Mouse (Mus musculus) urinary bladder, postnatal 4 days (tissue): ENCODE results near the gene Olfr1254.

ENCODE experiments used
- DNase-seq, 2 experiments: peaks; one replicate each; pipeline ENCODE4 v3.0.0; 2021 to 2022; ENCODE audit warnings: low spot score in 2 of 2

The Olfr1254 gene

DNA sequence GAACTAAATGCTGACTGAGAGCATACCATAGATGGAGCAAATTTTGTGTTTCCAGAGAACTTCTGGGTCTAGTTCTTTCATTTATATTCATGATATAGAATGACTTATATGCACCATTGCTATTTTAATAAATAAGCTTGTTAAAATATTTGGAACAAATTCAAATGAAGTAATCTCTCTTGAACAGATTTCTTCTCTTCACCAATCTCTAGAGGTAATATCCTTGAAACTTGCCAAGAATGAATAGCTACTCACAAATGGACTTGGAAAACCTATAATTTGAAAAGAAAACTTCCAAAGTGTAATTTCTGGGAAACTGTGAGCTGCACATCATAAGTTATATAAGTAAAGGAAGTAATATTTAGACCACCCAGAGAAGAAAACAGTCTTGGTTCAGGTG lies at the start of gene Olfr1254:
Olfr1254 (minus strand) TSS at position 101 of the 400 bp plus-strand sequence.
- no peak for DNase-seq

- DNase-seq: no peak
These were observed 48.0 kb upstream of the Olfr1254 start, which contains the start of gene Olfr1256 for GRCm38 (mm10) chr2:89841455-89841854. Gene Olfr1256, minus strand, starts transcription at chr2:89841555.

GRCm38 (mm10) chr2:89820216-89820615 lies 26.8 kb upstream of the Olfr1254 start:
- no peak for DNase-seq

DNA sequence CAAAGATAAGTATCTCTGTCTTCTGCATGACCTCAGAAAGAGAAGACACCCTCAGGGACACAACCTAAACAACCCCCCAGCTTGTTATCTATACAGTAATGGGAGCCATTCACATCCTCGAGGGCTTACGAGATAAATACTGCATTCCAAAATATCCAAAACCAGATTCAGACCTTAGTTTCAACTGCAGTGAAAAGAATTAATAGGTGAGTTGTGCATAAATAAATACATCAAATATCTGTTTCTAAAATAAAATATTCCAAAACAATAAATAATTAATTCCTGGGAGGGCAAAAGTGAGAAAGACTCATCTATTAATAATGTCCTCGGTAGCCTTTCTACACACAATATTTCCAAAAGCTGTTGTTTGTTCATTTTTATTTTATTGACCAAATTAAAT lies 18.3 kb upstream of the Olfr1254 start, which contains the start of gene Olfr1255:
Olfr1255 (plus strand) TSS at position 301 of the 400 bp plus-strand sequence.
- no peak for DNase-seq

DNA sequence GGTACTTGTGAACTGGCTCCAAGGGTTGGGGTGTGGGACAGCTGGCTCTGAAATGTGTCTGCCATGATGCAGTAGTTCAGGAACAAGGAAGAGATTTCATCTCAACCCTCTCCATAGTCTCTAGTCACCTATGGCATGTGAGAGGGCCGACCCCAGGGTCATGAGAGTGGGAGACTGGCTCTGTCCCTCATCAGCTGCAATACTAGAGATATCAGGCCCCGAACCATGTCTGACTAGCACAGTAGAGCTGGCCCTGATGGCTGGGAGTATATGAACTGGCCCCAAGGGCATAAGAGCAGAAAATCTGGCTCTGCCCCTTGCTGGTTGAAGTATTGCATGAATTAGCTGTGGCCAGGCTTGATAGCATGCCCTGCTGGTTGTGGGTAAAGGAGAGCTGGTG lies 17.3 kb upstream of the Olfr1254 start:
- no peak for DNase-seq

GRCm38 (mm10) chr2:89799583-89799982 lies 6.2 kb upstream of the Olfr1254 start:
- no peak for DNase-seq

GRCm38 (mm10) chr2:89756990-89757389 lies 36.4 kb downstream of the Olfr1254 start, which contains the start of gene Olfr1253:
Gene Olfr1253, minus strand, starts transcription at chr2:89757090.
- no peak for DNase-seq
